In genomic region chr2:102181459-102181858, GRCm38 (mm10) we compare ENCODE assay signal across 27 mouse cellular contexts. TPM values are rescaled to one million over a fixed set of nuclear protein-coding genes. Genes with fewer than 3 reads are reported as not detected.
DNase-seq lines count a peak whose midpoint lies in the region; ATAC-seq and TF ChIP-seq lines count a peak whose summit lies in the region.
"Had no signal": no experiment of that assay in that cellular context is flagged by ENCODE, and none has a peak within 500 bp of the region (broad histone marks: within the 10 kb centered on the region; RNA-seq: fewer than 3 reads in every experiment).

No protein-coding gene starts in this region.

- no peak for TF ChIP-seq CTCF in liver, postnatal 0 days (IDR thresholded peaks at IDR 0.05; ENCODE audit: low read depth)

- no peaks in the 10 kb centered on the region for H3K9me3 ChIP-seq in liver, postnatal 0 days (ENCODE audit: low read length)
- no peaks in the 10 kb centered on the region for H3K9me3 ChIP-seq in hindbrain, embryonic 12.5 days (replicated peaks)
- H3K9me3 ChIP-seq in heart, embryonic 11.5 days (replicated peaks; ENCODE audit: control insufficient read depth, low read length): no peaks in the 10 kb centered on the region
- H3K9me3 ChIP-seq: heart, embryonic 10.5 days; hindbrain, embryonic 10.5 days; kidney, embryonic 15.5 days; lung, embryonic 15.5 days had no signal

- peaks cover 15% of the 10 kb centered on the region for H3K4me1 ChIP-seq in liver, postnatal 0 days (ENCODE audit: insufficient read depth)
- peaks cover 31% of the 10 kb centered on the region for H3K4me1 ChIP-seq in hindbrain, embryonic 12.5 days
- H3K4me1 ChIP-seq in heart, embryonic 11.5 days (ENCODE audit: control insufficient read depth, insufficient read depth, low read length): 0 out of 2 replicates have a peak, but pooled peaks cover 6% of the 10 kb centered on the region

- no peak overlapping the region for H3K27ac ChIP-seq in liver, postnatal 0 days (ENCODE audit: low read depth)
- peak overlapping the region; percentile 37 for H3K27ac ChIP-seq in macrophage
- H3K27ac ChIP-seq in hindbrain, embryonic 12.5 days: no peak overlapping the region
- no peak overlapping the region for H3K27ac ChIP-seq in heart, embryonic 11.5 days (ENCODE audit: low read depth, low read length)
- H3K27ac ChIP-seq: heart, embryonic 10.5 days; hindbrain, embryonic 10.5 days; kidney, embryonic 15.5 days; liver, embryonic 14.5 days; lung, embryonic 15.5 days had no signal

- H3K4me3 ChIP-seq in liver, postnatal 0 days (ENCODE audit: low read depth, low read length): no peak overlapping the region
- no peak overlapping the region for H3K4me3 ChIP-seq in macrophage (ENCODE audit: inconsistent target)
- H3K4me3 ChIP-seq in hindbrain, embryonic 12.5 days: no peak overlapping the region
- H3K4me3 ChIP-seq in heart, embryonic 11.5 days (ENCODE audit: low read depth, low read length): no peak overlapping the region
- H3K4me3 ChIP-seq: heart, embryonic 10.5 days; hindbrain, embryonic 10.5 days; kidney, embryonic 15.5 days; lung, embryonic 15.5 days had no signal

- H3K27me3 ChIP-seq in liver, postnatal 0 days (ENCODE audit: insufficient read depth, low read length): no peaks in the 10 kb centered on the region
- no peaks in the 10 kb centered on the region for H3K27me3 ChIP-seq in hindbrain, embryonic 12.5 days
- H3K27me3 ChIP-seq in heart, embryonic 11.5 days (ENCODE audit: control insufficient read depth, insufficient read depth, low read length): no peaks in the 10 kb centered on the region
- H3K27me3 ChIP-seq: kidney, embryonic 15.5 days; lung, embryonic 15.5 days had no signal

- H3K36me3 ChIP-seq in liver, postnatal 0 days (replicated peaks; ENCODE audit: insufficient read depth, low read length): no peaks in the 10 kb centered on the region
- H3K36me3 ChIP-seq in macrophage (ENCODE audit: inconsistent target): no peaks in the 10 kb centered on the region
- H3K36me3 ChIP-seq in hindbrain, embryonic 12.5 days: no peaks in the 10 kb centered on the region
- H3K36me3 ChIP-seq in heart, embryonic 11.5 days (ENCODE audit: control insufficient read depth, insufficient read depth, low read length): no peaks in the 10 kb centered on the region
- H3K36me3 ChIP-seq: heart, embryonic 10.5 days; kidney, embryonic 15.5 days; lung, embryonic 15.5 days had no signal

- 49% methylated on average over 2 of the region's 2 CpGs for WGBS in liver, postnatal 0 days (ENCODE audit: insufficient replicate concordance)
- WGBS in macrophage (ENCODE audit: missing documents): 7% methylated on average over 2 of the region's 2 CpGs
- WGBS in hindbrain, embryonic 12.5 days: 83% methylated on average over 2 of the region's 2 CpGs
- WGBS in heart, embryonic 11.5 days (ENCODE audit: insufficient replicate concordance): 65% methylated on average over 2 of the region's 2 CpGs

- TF ChIP-seq EP300 in liver, postnatal 0 days (IDR thresholded peaks at IDR 0.05; ENCODE audit: low read depth): no peak

- 0 out of 2 replicates have a peak overlapping the region, but pooled peaks have one; percentile 4 for H3K4me2 ChIP-seq in liver, postnatal 0 days (ENCODE audit: low read depth, low read length)
- no peak overlapping the region for H3K4me2 ChIP-seq in hindbrain, embryonic 12.5 days (replicated peaks)
- H3K4me2 ChIP-seq in heart, embryonic 11.5 days: no peak overlapping the region
- H3K4me2 ChIP-seq: kidney, embryonic 15.5 days; lung, embryonic 15.5 days; midbrain, embryonic 11.5 days had no signal

- DNase-seq in liver, postnatal 0 days: no peak
- DNase-seq in liver (no peak), adipocyte (ENCODE audit: low spot score) (peak; percentile 38)
- no peak for DNase-seq in adrenal gland, adult (ENCODE audit: inconsistent age in 2 of 2, low spot score in 1 of 2)
- DNase-seq: adrenal gland, postnatal 10 days; B cell, adult 2 months; cerebellum, adult 11-12 months; cerebellum, adult 9-11 months; gastrocnemius, postnatal 14 days; heart, adult 11 months; kidney, adult 18-20 months; kidney, postnatal 25 days; lung, postnatal 36 days had no signal

- H3K79me2 ChIP-seq in macrophage (ENCODE audit: inconsistent target): peaks cover 63% of the 10 kb centered on the region; the same call in 1 of the 2 replicates

- no peak overlapping the region for H3K9ac ChIP-seq in liver, postnatal 0 days (replicated peaks)
- H3K9ac ChIP-seq in hindbrain, embryonic 12.5 days: no peak overlapping the region
- H3K9ac ChIP-seq in heart, embryonic 11.5 days (ENCODE audit: low read depth, low read length): no peak overlapping the region
- H3K9ac ChIP-seq: kidney, embryonic 15.5 days; liver, embryonic 14.5 days; lung, embryonic 15.5 days had no signal

- no peak for ATAC-seq in liver, postnatal 0 days
- ATAC-seq in common myeloid progenitor, adult 5-6 weeks (replicated peaks; ENCODE audit: low read depth, poor library complexity, severe bottlenecking): peak; percentile 51
- ATAC-seq in hindbrain, embryonic 12.5 days (ENCODE audit: low FRiP score): no peak
- ATAC-seq in heart, embryonic 11.5 days (replicated peaks; ENCODE audit: insufficient number of reproducible peaks, low FRiP score, low TSS enrichment): no peak
- ATAC-seq: activated CD4-positive, CD25-positive, alpha-beta regulatory T cell, adult 4 months; forebrain, embryonic 14.5 days; hindbrain, embryonic 16.5 days; midbrain, embryonic 16.5 days had no signal

RNA-seq across cellular contexts. Expression of gene Ldlrad3, which starts 4.7 kb away (rescaled TPM):
- polyA plus RNA-seq in liver, postnatal 0 days (2015; fragmentation: Nextera tagmentation; extraction: Ambion mirVana): 3.8 and 4.6 TPM in 2 replicates
- total RNA-seq in common myeloid progenitor, adult 5-6 weeks (2017): 9.2 and 12.0 TPM in 2 replicates
- total RNA-seq in macrophage (2018; cell fraction: chromatin; rRNA removed): 10 to 100 TPM in 7 of 26 experiments, 1 to 10 TPM in 18, under 1 TPM in 1; 0.77 to 15.6 (median 5.0) TPM
- 10 to 100 TPM in 2 of 26 experiments, 1 to 10 TPM in 24; 2.3 to 10.7 (median 5.7) TPM for total RNA-seq in macrophage (2018; cell fraction: cytosol; rRNA removed)
- total RNA-seq in macrophage (2018; cell fraction: nucleus; rRNA removed): 10 to 100 TPM in 7 of 26 experiments, 1 to 10 TPM in 19; 2.2 to 18.1 (median 7.5) TPM
- 4.8 to 10.7 TPM (median 10.0 TPM) in 3 replicates for polyA plus RNA-seq in macrophage (2018)
- 54.9 and 58.4 TPM in 2 replicates for polyA plus RNA-seq in hindbrain, embryonic 12.5 days (2016; fragmentation: Nextera tagmentation; extraction: Ambion mirVana)
- polyA plus RNA-seq in heart, embryonic 11.5 days (2014; fragmentation: Nextera tagmentation; extraction: Ambion mirVana): 19.0 and 19.2 TPM in 2 replicates
